Mouse (Mus musculus): Measurements from ENCODE around the gene Oit1.

DNA sequence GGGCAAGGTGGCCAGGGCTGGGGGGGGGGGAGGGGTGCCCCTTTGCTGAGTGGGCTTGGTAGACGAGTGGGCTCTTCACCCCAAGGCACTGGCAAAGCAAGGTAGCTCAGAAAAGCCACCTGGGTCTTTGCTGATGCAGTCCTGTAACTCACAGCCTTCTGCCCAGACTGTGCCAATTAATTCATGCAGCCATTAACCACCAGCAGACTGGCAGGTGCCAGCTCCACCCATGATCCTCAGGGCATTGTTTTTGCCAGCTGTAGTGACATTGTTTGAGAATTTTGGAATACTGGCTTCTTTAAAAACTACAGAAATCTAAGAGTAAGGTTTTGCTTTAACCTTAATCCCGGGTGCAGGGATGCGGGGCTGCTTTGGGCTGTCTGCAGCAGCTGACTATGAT lies 58.0 kb downstream of the Oit1 start:
- TF ChIP-seq POLR2A (IDR thresholded peaks at IDR 0.05; ENCODE audit: insufficient read depth, low read length) (no peak), CTCF (IDR thresholded peaks at IDR 0.05; ENCODE audit: low read depth, low read length) (no peak)
